Mouse (Mus musculus) myocyte (in vitro differentiated cells): ENCODE results near the gene Syn2. TPM values are rescaled to one million over a fixed set of nuclear protein-coding genes. Genes with fewer than 3 reads are reported as not detected.

Source experiments
- H3K27me3 ChIP-seq: one replicate; pipeline ENCODE4 v1.6.1; 2011; ENCODE audit not compliant: control insufficient read depth, insufficient read depth, insufficient read length
- H3K36me3 ChIP-seq: one replicate; pipeline ENCODE4 v1.6.1; 2011; ENCODE audit not compliant: control insufficient read depth, insufficient read depth
- H3K4me2 ChIP-seq: one replicate; pipeline ENCODE4 v1.6.1; 2011; ENCODE audit warnings: low read depth, control low read depth
- H3K4me3 ChIP-seq: one replicate; pipeline ENCODE4 v1.5.1; 2011; ENCODE audit warnings: mild to moderate bottlenecking, control low read depth, moderate library complexity
- H3K79me2 ChIP-seq: one replicate; pipeline ENCODE4 v1.6.1; 2011; ENCODE audit not compliant: control insufficient read depth, insufficient read depth
- H3ac ChIP-seq: one replicate; pipeline ENCODE4 v1.6.1; 2011; ENCODE audit not compliant: control insufficient read depth, insufficient read length
- CEBPB ChIP-seq: IDR thresholded peaks from 2 replicates; pipeline ENCODE4 v1.6.1; 2011; ENCODE audit warnings: mild to moderate bottlenecking, moderate library complexity; ENCODE audit not compliant: poor library complexity, insufficient read depth, severe bottlenecking
- E2F4 ChIP-seq: IDR thresholded peaks from one replicate; pipeline ENCODE4 v1.6.1; 2011; ENCODE audit warnings: mild to moderate bottlenecking, control low read depth, moderate library complexity; ENCODE audit not compliant: insufficient read depth
- MAX ChIP-seq: IDR thresholded peaks from one replicate; pipeline ENCODE4 v1.6.1; 2011; ENCODE audit warnings: low read depth, mild to moderate bottlenecking, control low read depth
- MYOD1 ChIP-seq, 3 experiments: IDR thresholded peaks; one replicate each; pipeline ENCODE4 v1.6.1; 2011; ENCODE audit warnings: control low read depth in 2 of 3, low read depth in 2 of 3, mild to moderate bottlenecking in 2 of 3, moderate library complexity in 1 of 3; ENCODE audit not compliant: insufficient read length in 2 of 3, control insufficient read depth in 1 of 3
- MYOG ChIP-seq, 3 experiments: IDR thresholded peaks; one replicate each; pipeline ENCODE4 v1.6.1; 2011; ENCODE audit warnings: control low read depth in 2 of 3, low read depth in 2 of 3, mild to moderate bottlenecking in 2 of 3; ENCODE audit not compliant: insufficient read length in 2 of 3, control insufficient read depth in 1 of 3, insufficient read depth in 1 of 3
- POLR2A ChIP-seq: IDR thresholded peaks from one replicate; pipeline ENCODE4 v1.6.1; 2011; ENCODE audit warnings: low read depth, mild to moderate bottlenecking, control low read depth, moderate library complexity; ENCODE audit not compliant: insufficient read length
- POLR2AphosphoS2 ChIP-seq: IDR thresholded peaks from one replicate; pipeline ENCODE4 v1.6.1; 2011; ENCODE audit warnings: low read depth, control low read depth; ENCODE audit not compliant: insufficient read length
- REST ChIP-seq: IDR thresholded peaks from one replicate; pipeline ENCODE4 v1.6.1; 2011; ENCODE audit warnings: mild to moderate bottlenecking, control low read depth, moderate library complexity; ENCODE audit not compliant: insufficient read depth, insufficient read length
- SRF ChIP-seq: IDR thresholded peaks from one replicate; pipeline ENCODE4 v1.6.1; 2011; ENCODE audit warnings: low read depth; ENCODE audit not compliant: control insufficient read depth, insufficient read length
- TCF12 ChIP-seq: IDR thresholded peaks from one replicate; pipeline ENCODE4 v1.6.1; 2011; ENCODE audit warnings: mild to moderate bottlenecking, control low read depth; ENCODE audit not compliant: poor library complexity, insufficient read depth, severe bottlenecking
- TCF3 ChIP-seq: IDR thresholded peaks from one replicate; pipeline ENCODE4 v1.6.1; 2011; ENCODE audit warnings: low read depth, control low read depth; ENCODE audit not compliant: insufficient read length
- USF1 ChIP-seq: IDR thresholded peaks from one replicate; pipeline ENCODE4 v1.6.1; 2011; ENCODE audit warnings: low read depth, mild to moderate bottlenecking, control low read depth, moderate library complexity
- polyA plus RNA-seq: library from polyadenylated mRNA; unstranded; fragments of >200 nt; fragmentation: generic; extraction: Trizol; gene quantifications from one replicate; pipeline ENCODE4 v1.2.1, GENCODE M21; 2012; ENCODE audit warnings: missing spikeins

Gene Syn2
- polyA plus RNA-seq, 1 experiment: 0.30 TPM

- Histone ChIP-seq H3K4me2 (no peak overlapping the region), H3K27me3 (no peaks in the 10 kb centered on the region), H3ac (no peak overlapping the region), H3K4me3 (no peak overlapping the region), H3K36me3 (no peaks in the 10 kb centered on the region), H3K79me2 (no peaks in the 10 kb centered on the region)
- no peak for TF ChIP-seq POLR2AphosphoS2
- no peak for TF ChIP-seq E2F4
- no peak for TF ChIP-seq MYOG (IDR thresholded peaks at IDR 0.05; ENCODE audit: control insufficient read depth in 1 of 3, insufficient read depth in 1 of 3, insufficient read length in 2 of 3, low read depth in 2 of 3)
- TF ChIP-seq MYOD1 (IDR thresholded peaks at IDR 0.05; ENCODE audit: control insufficient read depth in 1 of 3, insufficient read length in 2 of 3, low read depth in 2 of 3): no peak
- no peak for TF ChIP-seq TCF3
- TF ChIP-seq REST: no peak
- TF ChIP-seq USF1: no peak
Observed at GRCm38 (mm10) chr6:115268551-115269385, 134.1 kb downstream of the Syn2 start.

GRCm38 (mm10) chr6:115269561-115269960 is 134.9 kb downstream of the Syn2 start:
- no peaks in the 10 kb centered on the region for H3K27me3 ChIP-seq
- no peaks in the 10 kb centered on the region for H3K36me3 ChIP-seq

GRCm38 (mm10) chr6:115270085-115270484 is 135.4 kb downstream of the Syn2 start:
- no peaks in the 10 kb centered on the region for H3K79me2 ChIP-seq
- H3K27me3 ChIP-seq: no peaks in the 10 kb centered on the region
- H3K4me2 ChIP-seq: no peak overlapping the region
- no peak overlapping the region for H3ac ChIP-seq
- TF ChIP-seq POLR2AphosphoS2: no peak
- TF ChIP-seq REST: no peak
- TF ChIP-seq E2F4: no peak
- no peak for TF ChIP-seq TCF12
- no peak for TF ChIP-seq USF1
- no peak for TF ChIP-seq MYOG (IDR thresholded peaks at IDR 0.05; ENCODE audit: control insufficient read depth in 1 of 3, insufficient read depth in 1 of 3, insufficient read length in 2 of 3, low read depth in 2 of 3)
- TF ChIP-seq MYOD1 (IDR thresholded peaks at IDR 0.05; ENCODE audit: control insufficient read depth in 1 of 3, insufficient read length in 2 of 3, low read depth in 2 of 3): no peak
- no peak for TF ChIP-seq POLR2A
- no peak for TF ChIP-seq SRF
- TF ChIP-seq MAX: no peak
- H3K36me3 ChIP-seq: no peaks in the 10 kb centered on the region
- no peak overlapping the region for H3K4me3 ChIP-seq

More at GRCm38 (mm10) chr6:115269561-115269960, 134.9 kb downstream of the Syn2 start:
- Histone ChIP-seq H3K4me2 (no peak overlapping the region), H3ac (no peak overlapping the region), H3K4me3 (no peak overlapping the region), H3K79me2 (no peaks in the 10 kb centered on the region)
- TF ChIP-seq MYOG (IDR thresholded peaks at IDR 0.05; ENCODE audit: control insufficient read depth in 1 of 3, insufficient read depth in 1 of 3, insufficient read length in 2 of 3, low read depth in 2 of 3) (no peak), REST (no peak), CEBPB (no peak), TCF3 (no peak), MAX (no peak), TCF12 (no peak), POLR2AphosphoS2 (no peak), POLR2A (no peak), USF1 (no peak), SRF (no peak)

- TF ChIP-seq TCF12 (no peak), POLR2AphosphoS2 (no peak), MYOD1 (IDR thresholded peaks at IDR 0.05; ENCODE audit: control insufficient read depth in 1 of 3, insufficient read length in 2 of 3, low read depth in 2 of 3) (no peak), POLR2A (no peak), MYOG (IDR thresholded peaks at IDR 0.05; ENCODE audit: control insufficient read depth in 1 of 3, insufficient read depth in 1 of 3, insufficient read length in 2 of 3, low read depth in 2 of 3) (no peak), REST (no peak), CEBPB (no peak), MAX (no peak), USF1 (no peak), TCF3 (no peak), E2F4 (no peak)
- no peak overlapping the region for H3K4me3 ChIP-seq
- H3K79me2 ChIP-seq: no peaks in the 10 kb centered on the region
- no peaks in the 10 kb centered on the region for H3K36me3 ChIP-seq
- H3ac ChIP-seq: no peak overlapping the region
- H3K27me3 ChIP-seq: no peaks in the 10 kb centered on the region
- H3K4me2 ChIP-seq: peak overlapping the region; percentile 65
Observed at GRCm38 (mm10) chr6:115271326-115271725, 136.6 kb downstream of the Syn2 start.

GRCm38 (mm10) chr6:115271866-115272271 is 137.2 kb downstream of the Syn2 start:
- Histone ChIP-seq H3K4me2 (peak overlapping the region; percentile 65), H3ac (no peak overlapping the region), H3K4me3 (no peak overlapping the region), H3K36me3 (no peaks in the 10 kb centered on the region), H3K27me3 (no peaks in the 10 kb centered on the region), H3K79me2 (no peaks in the 10 kb centered on the region)
- no peak for TF ChIP-seq MYOD1 (IDR thresholded peaks at IDR 0.05; ENCODE audit: control insufficient read depth in 1 of 3, insufficient read length in 2 of 3, low read depth in 2 of 3)
- no peak for TF ChIP-seq POLR2AphosphoS2
- TF ChIP-seq SRF: no peak
- no peak for TF ChIP-seq CEBPB
- no peak for TF ChIP-seq MAX
- no peak for TF ChIP-seq TCF12
- TF ChIP-seq MYOG (IDR thresholded peaks at IDR 0.05; ENCODE audit: control insufficient read depth in 1 of 3, insufficient read depth in 1 of 3, insufficient read length in 2 of 3, low read depth in 2 of 3): no peak
- no peak for TF ChIP-seq TCF3
- no peak for TF ChIP-seq E2F4
- no peak for TF ChIP-seq REST
- TF ChIP-seq USF1: no peak
- no peak for TF ChIP-seq POLR2A
